Mouse (Mus musculus) heart, embryonic 10.5 days (tissue): ENCODE results near the gene Syt2. TPM values are rescaled to one million over a fixed set of nuclear protein-coding genes. Genes with fewer than 3 reads are reported as not detected.

Experiments used
- DNase-seq: peaks from one replicate; pipeline ENCODE4 v3.0.0-alpha.2; 2017; ENCODE audit warnings: low spot score
- H3K27ac ChIP-seq: fragments of 300-500 bp; sonication (generic); 2 replicates; pipeline ENCODE4 v1.5.1; 2016; ENCODE audit warnings: mild to moderate bottlenecking
- H3K27me3 ChIP-seq: fragments of 300-500 bp; sonication (generic); 2 replicates; pipeline ENCODE4 v1.6.1; 2016; ENCODE audit warnings: mild to moderate bottlenecking; ENCODE audit not compliant: poor library complexity, insufficient read depth, severe bottlenecking
- H3K36me3 ChIP-seq: fragments of 300-500 bp; sonication (generic); 2 replicates; pipeline ENCODE4 v1.6.1; 2016; ENCODE audit warnings: mild to moderate bottlenecking, moderate library complexity
- H3K4me1 ChIP-seq: fragments of 300-500 bp; sonication (generic); 2 replicates; pipeline ENCODE4 v1.6.1; 2016; ENCODE audit warnings: mild to moderate bottlenecking
- H3K4me3 ChIP-seq: fragments of 300-500 bp; sonication (generic); 2 replicates; pipeline ENCODE4 v1.5.1; 2016; ENCODE audit warnings: mild to moderate bottlenecking, moderate library complexity
- H3K9me3 ChIP-seq: fragments of 300-500 bp; sonication (generic); 2 replicates; pipeline ENCODE4 v1.6.1; 2016; ENCODE audit warnings: mild to moderate bottlenecking, moderate library complexity
- WGBS: fragments of 180-500 bp; shearing (Covaris S2); methylation state at CpG from one replicate; pipeline ENCODE4 v1.1.7; 2016; 5-methylcytosine and 5-hydroxymethylcytosine counted together
- polyA plus RNA-seq: library from polyadenylated mRNA; unstranded; fragments of >200 nt; fragmentation: Nextera tagmentation; extraction: Ambion mirVana; gene quantifications from 2 replicates; pipeline ENCODE4 v1.2.1, GENCODE M21; 2016

Syt2 gene
- polyA plus RNA-seq, 1 experiment from 2014 or later = 0.29 TPM

DNA sequence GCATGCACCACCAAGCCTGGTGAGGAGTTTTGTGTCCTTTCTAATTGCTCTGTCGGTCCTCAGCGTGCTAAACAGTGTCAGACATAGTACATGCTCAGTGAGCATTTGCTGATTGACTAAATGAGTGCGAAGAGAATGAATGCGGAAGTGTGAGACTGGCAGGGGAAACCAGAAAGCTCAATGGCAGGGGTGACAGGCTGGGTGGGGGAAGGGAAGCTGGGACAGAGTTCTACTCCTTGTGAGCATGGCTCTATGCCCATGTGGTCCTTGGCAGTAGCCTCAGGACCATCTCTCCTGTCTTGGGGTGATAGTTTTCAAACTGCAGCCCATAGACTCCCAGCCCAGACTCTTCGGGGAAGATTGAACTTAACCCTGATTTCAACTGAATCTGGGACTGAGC is 52.0 kb downstream of the Syt2 start:
- no peaks in the 10 kb centered on the region for H3K9me3 ChIP-seq
- H3K4me1 ChIP-seq = peaks cover 25% of the 10 kb centered on the region
- H3K36me3 ChIP-seq = no peaks in the 10 kb centered on the region
- no peak overlapping the region for H3K4me3 ChIP-seq
- 76% methylated on average over 5 of the region's 5 CpGs for WGBS
- no peak for DNase-seq
- H3K27me3 ChIP-seq = peaks cover 25% of the 10 kb centered on the region
- H3K27ac ChIP-seq = no peak overlapping the region

DNA sequence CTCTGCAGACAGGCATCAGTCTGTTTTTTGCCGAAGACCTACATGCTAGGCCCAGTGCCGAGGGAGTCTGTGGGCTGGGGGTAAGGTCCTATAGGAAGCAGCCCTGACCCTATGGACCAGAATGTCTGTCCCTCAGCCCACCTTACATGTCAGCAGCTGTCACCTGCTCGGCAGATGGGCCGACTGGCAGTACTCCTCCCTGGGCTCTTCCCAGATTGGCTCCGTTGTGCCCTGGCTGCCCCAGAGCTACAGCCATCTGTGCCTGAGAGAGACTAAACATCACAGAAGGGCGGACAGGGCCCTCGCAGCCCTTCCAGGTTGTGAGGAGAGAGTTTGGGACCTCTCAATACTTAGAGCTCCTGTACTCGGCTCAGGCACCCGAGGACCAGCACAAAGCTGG is 52.9 kb downstream of the Syt2 start:
- DNase-seq = no peak
- Histone ChIP-seq H3K27ac (no peak overlapping the region), H3K9me3 (no peaks in the 10 kb centered on the region), H3K4me3 (no peak overlapping the region), H3K4me1 (peaks cover 28% of the 10 kb centered on the region), H3K36me3 (no peaks in the 10 kb centered on the region), H3K27me3 (peaks cover 34% of the 10 kb centered on the region)
- WGBS = 63% methylated on average over 9 of the region's 9 CpGs

DNA sequence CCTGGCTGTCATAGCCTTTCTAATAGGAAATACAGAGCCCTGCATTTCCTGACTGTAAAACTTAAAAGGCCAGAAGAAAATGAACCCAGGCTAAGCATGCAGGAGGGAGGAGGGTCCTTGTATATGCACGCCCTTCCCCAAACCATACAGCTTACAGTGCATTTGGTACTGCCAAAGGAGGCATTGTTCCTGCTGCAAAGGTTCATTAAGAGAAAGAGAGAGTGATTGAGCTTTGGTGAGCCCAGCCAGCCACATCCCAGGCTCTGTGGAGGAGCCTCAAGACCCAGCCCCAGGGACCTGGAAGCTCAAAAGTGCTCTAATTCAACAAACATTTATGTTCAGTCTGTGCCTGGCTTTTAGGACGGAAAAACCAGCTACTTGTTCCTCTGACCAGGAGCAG is 53.7 kb downstream of the Syt2 start:
- WGBS = 72% methylated on average over 2 of the region's 2 CpGs
- Histone ChIP-seq H3K4me3 (no peak overlapping the region), H3K36me3 (no peaks in the 10 kb centered on the region), H3K27me3 (peaks cover 42% of the 10 kb centered on the region), H3K27ac (no peak overlapping the region), H3K9me3 (no peaks in the 10 kb centered on the region), H3K4me1 (peaks cover 33% of the 10 kb centered on the region)
- DNase-seq = no peak

DNA sequence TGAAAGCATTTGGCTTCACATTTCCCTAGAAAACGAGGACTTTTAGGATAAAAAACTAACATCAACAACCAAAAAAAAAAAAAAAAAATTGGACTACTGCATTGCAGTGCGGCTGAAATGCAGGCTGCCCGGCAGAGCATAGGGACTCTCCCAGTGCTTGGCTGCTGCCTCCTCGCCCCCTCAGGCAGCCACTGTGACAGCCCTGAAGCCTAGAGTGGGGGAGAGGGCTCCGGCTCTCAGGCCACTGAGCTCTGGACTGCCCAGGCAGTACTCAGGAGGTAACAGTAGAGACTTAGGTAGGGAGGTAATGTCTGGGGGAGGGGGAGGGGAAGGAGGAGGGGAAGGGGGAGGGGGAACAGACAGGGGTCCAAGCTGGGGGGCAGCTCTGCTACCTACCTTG is 54.2 kb downstream of the Syt2 start:
- Histone ChIP-seq H3K9me3 (no peaks in the 10 kb centered on the region), H3K4me1 (peaks cover 34% of the 10 kb centered on the region), H3K4me3 (no peak overlapping the region), H3K36me3 (no peaks in the 10 kb centered on the region), H3K27me3 (peaks cover 46% of the 10 kb centered on the region), H3K27ac (no peak overlapping the region)
- 28% methylated on average over 5 of the region's 5 CpGs for WGBS
- no peak for DNase-seq

DNA sequence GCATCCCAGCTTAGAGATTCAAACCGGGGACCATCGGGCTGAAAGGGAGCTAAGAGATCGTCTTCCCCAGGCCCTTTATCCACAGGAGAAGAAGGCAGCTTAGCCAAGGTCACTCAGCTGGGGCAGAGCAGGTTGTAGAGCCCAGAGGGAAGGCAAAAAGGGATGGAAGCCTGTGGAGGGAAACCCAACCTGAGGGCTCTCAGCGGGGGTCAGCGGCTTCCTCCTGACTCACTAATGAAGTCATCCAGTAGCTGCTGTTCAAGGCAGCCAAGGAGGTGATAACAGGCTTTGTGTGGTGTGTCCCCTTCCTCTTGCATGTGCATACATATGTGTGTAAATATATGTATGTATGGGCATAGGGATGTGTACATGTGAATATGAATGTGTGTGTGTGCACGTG is 54.7 kb downstream of the Syt2 start:
- Histone ChIP-seq H3K27ac (no peak overlapping the region), H3K4me1 (peaks cover 34% of the 10 kb centered on the region), H3K27me3 (peaks cover 52% of the 10 kb centered on the region), H3K4me3 (no peak overlapping the region), H3K9me3 (no peaks in the 10 kb centered on the region), H3K36me3 (no peaks in the 10 kb centered on the region)
- WGBS = 17% methylated on average over 6 of the region's 6 CpGs
- DNase-seq = no peak

DNA sequence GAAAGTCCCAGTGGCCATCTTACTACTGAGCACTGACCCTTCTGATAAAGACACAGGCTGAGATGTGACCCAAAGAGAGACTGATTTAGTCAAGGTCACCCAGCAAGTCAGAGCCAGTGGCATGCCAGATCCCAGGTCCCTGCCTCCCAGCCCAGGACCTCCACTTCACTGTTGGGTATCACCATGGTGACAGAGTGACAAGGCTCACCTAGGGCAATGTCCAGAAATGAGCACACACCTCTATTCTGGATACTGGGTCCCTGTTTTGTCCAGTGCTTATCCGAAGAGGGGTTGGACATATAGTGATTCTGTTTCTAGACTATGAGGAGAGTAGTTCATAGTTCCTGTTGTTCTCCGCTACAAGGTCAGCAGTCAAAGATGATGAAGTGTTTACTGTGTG is 56.8 kb downstream of the Syt2 start:
- DNase-seq = no peak
- Histone ChIP-seq H3K9me3 (no peaks in the 10 kb centered on the region), H3K27ac (0 out of 2 replicates have a peak overlapping the region, but pooled peaks have one; percentile 25), H3K4me3 (no peak overlapping the region), H3K4me1 (peaks cover 37% of the 10 kb centered on the region), H3K36me3 (no peaks in the 10 kb centered on the region), H3K27me3 (peaks cover 66% of the 10 kb centered on the region)
- 86% methylated on average over 2 of the region's 2 CpGs for WGBS

DNA sequence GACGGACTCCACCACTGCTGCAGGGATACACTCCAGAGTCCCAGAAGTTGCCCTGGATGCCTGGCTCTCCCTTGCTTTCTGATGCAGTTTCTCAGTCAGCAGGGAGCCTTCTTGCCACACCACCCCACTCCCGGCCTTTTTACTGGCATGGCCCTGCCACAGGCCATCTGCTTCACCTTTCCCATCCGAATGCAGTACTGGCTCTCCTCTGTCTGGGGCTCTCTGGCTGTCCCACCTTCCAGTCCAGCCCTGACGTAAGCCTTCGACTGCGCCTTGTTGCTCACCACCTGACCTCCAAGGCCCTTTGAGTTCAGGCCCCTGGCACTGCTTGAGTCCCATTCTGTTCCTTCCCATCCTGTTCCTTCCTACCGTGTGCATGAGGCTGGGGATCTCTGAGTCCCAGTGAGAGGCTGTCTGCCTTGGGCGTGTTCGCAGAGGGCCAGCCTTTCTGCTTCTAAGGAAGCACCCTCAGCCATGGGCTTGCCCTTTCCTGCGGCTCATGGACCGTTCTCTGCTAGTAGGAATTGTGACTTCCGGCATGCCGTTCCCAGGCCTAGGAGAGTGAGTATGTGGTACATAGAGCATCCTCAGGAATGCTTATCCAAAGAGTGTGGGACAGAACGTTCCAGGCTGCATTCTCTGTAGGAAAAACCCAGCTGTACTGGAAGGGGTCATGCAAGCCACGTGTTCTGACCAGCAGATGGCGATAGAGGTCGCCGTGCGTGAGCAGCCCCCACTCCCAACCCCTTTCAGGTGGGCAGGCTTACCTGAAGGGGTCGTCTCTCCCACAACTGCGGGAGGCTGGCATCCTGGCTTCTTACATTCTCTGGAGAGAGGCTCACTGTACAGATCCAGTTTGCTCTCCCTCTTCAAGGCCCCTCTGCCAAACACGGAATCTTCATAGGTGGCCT is 58.2 kb downstream of the Syt2 start:
- H3K9me3 ChIP-seq = no peaks in the 10 kb centered on the region
- no peak overlapping the region for H3K4me3 ChIP-seq
- no peak overlapping the region for H3K27ac ChIP-seq
- H3K36me3 ChIP-seq = no peaks in the 10 kb centered on the region
- H3K27me3 ChIP-seq = peaks cover 76% of the 10 kb centered on the region
- H3K4me1 ChIP-seq = peaks cover 43% of the 10 kb centered on the region
- WGBS = 35% methylated on average over 22 of the region's 22 CpGs
- DNase-seq = no peak

DNA sequence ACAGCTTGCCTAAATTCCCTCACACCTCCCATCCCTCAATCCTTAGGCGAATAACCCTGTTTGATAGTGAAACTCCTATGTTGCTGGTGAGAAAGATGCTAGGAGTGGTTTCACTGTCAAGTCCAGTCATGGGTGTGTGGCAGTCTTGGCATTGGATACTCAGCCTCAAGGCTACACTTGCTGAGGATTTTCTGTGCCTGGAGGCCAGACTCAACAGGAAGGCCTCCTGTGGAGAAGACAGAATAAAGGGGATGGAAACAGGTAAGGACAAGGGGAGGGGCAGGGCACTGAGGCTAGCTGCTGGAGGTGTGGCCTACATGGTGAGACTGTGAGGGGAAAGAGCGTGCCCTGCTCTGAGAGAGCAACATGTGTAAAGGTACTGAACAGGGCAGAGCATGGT is 60.1 kb downstream of the Syt2 start:
- 52% methylated on average over 2 of the region's 2 CpGs for WGBS
- H3K27ac ChIP-seq = no peak overlapping the region
- H3K9me3 ChIP-seq = no peaks in the 10 kb centered on the region
- peaks cover 42% of the 10 kb centered on the region for H3K4me1 ChIP-seq
- no peak for DNase-seq
- no peaks in the 10 kb centered on the region for H3K36me3 ChIP-seq
- H3K4me3 ChIP-seq = no peak overlapping the region
- H3K27me3 ChIP-seq = peaks cover 82% of the 10 kb centered on the region

DNA sequence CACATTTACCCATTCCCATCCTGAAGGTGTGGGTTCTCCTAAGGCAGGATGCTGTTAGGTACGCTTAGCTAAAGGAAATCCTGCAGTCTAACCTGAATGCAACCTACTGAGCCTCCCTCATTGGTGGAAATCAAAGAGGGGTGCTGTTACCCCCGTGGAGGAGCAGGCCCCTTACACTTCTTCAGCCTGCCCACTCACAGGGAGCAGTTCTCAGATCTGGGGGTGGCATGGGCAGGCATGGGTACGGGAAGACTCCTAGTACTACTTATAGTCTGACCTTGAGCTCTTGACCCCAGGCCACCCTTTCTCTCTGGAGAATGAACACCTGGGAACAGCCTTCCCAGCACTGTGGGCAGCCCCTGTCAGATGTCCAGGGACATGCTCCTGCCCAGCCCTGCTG is 61.0 kb downstream of the Syt2 start:
- no peaks in the 10 kb centered on the region for H3K9me3 ChIP-seq
- no peaks in the 10 kb centered on the region for H3K36me3 ChIP-seq
- H3K27ac ChIP-seq = no peak overlapping the region
- whole genome bisulfite sequencing = 66% methylated on average over 3 of the region's 3 CpGs
- H3K4me3 ChIP-seq = no peak overlapping the region
- H3K27me3 ChIP-seq = peaks cover 91% of the 10 kb centered on the region
- peaks cover 40% of the 10 kb centered on the region for H3K4me1 ChIP-seq
- no peak for DNase-seq

DNA sequence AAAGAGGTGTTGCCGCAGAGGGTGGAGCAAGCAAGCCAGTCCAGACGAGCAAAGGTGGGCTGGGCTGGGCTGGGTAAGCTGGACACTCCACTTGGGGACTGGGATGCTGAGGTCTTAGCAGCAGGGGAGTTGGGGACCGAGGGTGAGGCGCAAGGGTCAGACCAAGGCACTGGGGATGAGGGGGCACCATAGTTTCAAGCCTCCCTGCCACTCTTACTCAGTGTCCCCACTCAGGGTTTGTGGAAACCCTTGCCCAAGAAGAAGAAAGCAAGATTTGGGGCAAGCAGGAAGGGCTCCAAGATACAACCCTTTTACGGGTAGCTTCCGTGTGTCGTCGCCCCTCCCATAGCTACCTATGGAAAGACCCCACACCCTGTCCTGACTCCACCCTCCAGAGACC is 61.8 kb downstream of the Syt2 start:
- Histone ChIP-seq H3K36me3 (no peaks in the 10 kb centered on the region), H3K27ac (no peak overlapping the region), H3K27me3 (peaks cover 98% of the 10 kb centered on the region), H3K4me1 (peaks cover 33% of the 10 kb centered on the region), H3K9me3 (no peaks in the 10 kb centered on the region), H3K4me3 (peak overlapping the region; percentile 65)
- WGBS = 14% methylated on average over 8 of the region's 8 CpGs
- no peak for DNase-seq

DNA sequence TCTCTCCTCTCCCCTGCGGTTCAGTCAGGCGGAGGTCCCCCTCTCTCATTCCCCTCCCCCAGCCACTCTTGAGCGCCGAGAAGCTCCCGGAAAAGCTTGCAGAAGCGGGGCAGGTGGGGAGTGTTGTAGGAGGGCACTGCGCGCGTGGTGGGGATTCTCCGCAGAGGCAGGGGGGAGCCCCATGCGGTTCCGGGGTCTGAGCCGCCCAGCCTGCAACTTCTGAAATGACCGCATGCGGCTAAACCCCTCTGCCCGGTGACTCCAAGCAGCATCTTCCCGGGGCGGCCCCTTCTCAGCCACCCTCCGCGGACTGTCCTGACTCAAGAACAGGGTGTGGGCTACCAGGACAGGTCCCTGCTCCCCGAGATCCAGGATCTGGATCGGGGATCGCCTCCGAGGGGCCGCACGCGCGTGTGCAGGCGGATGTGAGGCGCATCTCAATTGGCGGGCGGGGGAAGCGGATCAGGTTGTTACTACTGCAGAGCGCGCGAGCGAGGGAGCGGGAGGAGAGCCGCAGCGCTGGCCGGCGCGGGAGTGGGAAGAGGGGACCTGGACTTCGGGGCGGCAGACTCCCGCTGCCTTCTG is 62.4 kb downstream of the Syt2 start:
- Histone ChIP-seq H3K4me1 (peaks cover 28% of the 10 kb centered on the region), H3K27me3 (peaks cover 100% of the 10 kb centered on the region), H3K9me3 (no peaks in the 10 kb centered on the region), H3K4me3 (peak overlapping the region; percentile 65), H3K36me3 (no peaks in the 10 kb centered on the region), H3K27ac (peak overlapping the region; percentile 54)
- under 1% methylated on average over 46 of the region's 46 CpGs for WGBS
- no peak for DNase-seq

DNA sequence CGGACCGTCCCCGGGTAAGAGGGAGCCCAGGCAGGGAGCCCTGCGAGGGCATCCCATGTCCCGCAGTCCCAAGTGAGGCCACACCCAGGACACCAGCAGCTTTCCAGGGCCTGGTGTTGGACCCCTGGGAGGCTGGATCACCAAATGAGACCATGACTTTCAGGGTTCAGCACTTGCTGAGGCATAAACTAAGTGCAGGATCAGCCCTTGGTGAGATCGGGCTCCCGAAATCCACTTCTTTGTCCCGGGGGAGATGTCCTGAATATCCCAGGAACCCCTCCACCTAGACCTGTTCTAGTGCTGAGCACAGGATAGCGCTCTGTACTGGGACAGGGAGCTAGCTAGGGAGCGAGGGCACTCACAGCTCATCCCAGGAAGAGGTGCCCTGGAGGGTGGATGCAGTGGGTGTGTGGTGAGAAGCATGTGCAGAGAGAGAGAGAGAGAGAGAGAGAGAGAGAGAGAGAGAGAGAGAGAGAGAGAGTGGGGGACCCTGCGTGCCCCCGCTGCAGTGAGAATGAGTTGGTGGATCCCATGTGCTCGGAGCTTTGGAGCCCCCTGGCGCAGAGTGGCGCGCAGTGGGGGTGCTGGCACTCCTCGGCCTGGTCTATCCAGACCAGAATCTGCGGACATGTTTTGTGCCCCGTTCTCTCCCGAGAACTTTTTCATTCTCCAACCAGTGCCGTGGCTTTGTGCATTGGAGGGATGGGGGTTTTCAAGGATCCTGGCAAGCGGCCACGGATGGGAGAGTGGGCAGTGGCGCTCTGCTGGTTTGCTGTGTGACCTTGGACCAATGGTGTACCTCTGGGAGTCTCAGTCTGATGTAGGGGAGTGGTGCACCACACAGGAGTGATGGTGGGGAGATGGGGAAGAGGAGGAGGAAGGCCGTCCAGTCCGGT is 63.2 kb downstream of the Syt2 start:
- WGBS = 13% methylated on average over 26 of the region's 26 CpGs
- DNase-seq = no peak

DNA sequence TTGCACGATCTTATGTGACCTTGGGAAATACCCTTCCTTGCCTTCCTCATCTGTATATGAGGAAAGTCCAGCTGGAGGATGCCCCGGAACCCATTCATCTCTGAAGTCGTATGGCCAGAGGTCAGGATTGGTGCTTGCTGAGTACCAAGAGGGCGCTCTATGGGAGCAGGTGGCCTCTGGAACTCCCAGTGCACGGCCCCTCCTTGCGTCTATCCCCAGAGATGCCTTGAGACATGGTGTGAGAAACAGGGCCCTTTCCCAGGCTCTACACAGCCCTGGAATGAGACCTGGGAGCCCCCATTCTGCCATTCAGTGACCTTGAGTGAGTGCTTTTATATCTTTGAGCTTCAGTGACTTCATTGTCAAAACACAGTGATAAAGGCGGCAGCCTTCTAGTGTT is 64.6 kb downstream of the Syt2 start:
- no peaks in the 10 kb centered on the region for H3K36me3 ChIP-seq
- no peak overlapping the region for H3K4me3 ChIP-seq
- peaks cover 21% of the 10 kb centered on the region for H3K4me1 ChIP-seq
- no peaks in the 10 kb centered on the region for H3K9me3 ChIP-seq
- peaks cover 95% of the 10 kb centered on the region for H3K27me3 ChIP-seq
- 60% methylated on average over 7 of the region's 7 CpGs for WGBS
- DNase-seq = no peak
- H3K27ac ChIP-seq = no peak overlapping the region

More for the DNA sequence above, 63.2 kb downstream of the Syt2 start:
- Histone ChIP-seq H3K27me3 (peaks cover 100% of the 10 kb centered on the region), H3K9me3 (no peaks in the 10 kb centered on the region), H3K4me1 (peaks cover 27% of the 10 kb centered on the region), H3K36me3 (no peaks in the 10 kb centered on the region), H3K27ac (peak overlapping the region; percentile 54), H3K4me3 (peak overlapping the region; percentile 65)
